Mouse (Mus musculus): ENCODE results near the gene Cdh20. TPM values are rescaled to one million over a fixed set of nuclear protein-coding genes. Genes with fewer than 3 reads are reported as not detected.
A peak's percentile ranks its signal among the peaks of the same experiment; 100 is the strongest.

Cdh20 gene
- 0.38 and 0.59 TPM in 2 replicates for polyA plus RNA-seq (2012; rRNA removed)

DNA sequence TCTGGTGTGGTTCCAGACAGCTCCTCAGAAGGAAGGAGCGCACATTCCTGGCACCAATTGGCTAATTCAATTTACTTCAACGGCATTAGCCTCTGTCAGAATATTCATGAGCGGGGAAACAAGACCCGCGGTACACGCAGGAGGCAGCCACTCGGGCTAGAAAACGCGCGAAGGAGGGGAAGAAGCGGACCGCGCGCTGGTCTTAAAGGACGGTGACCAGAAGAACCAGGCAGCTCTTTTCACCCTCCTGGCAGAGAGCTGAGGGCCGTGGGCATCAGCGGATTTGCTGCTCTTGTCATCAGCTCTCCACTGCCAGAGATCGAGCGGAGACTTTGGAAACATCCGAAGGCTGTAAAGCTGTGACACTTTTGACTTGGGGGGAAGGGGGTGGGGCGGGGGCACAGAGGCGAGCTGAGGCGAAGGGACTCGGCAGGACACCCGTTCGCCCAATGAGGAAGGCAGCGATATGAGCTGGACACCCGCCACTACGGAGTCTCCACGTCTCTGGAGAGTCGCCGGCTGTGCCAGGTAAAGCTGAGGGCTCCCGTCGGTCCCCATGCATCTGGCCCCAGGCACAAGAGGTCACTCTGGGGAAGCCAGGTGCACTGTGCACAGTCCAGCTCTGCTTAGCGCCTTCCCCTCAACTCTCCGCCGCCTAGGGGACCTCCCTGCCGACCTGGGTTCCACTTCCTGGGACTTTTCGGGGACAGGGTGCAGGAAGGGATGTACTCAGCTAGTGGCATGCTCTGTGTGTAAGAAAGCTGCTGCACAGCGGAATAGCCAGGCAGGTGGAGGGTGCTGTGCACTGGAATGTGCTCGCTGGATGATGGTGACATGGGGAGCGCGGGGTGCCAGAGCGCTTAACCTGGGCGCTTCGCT is at the start of gene Cdh20:
Gene Cdh20, plus strand, starts transcription at position 159 of the 879 bp plus-strand sequence.
- H3K36me3 ChIP-seq (ENCODE audit: control insufficient read depth, insufficient read depth, low read length) = no peaks in the 10 kb centered on the region
- H3K4me3 ChIP-seq (ENCODE audit: control insufficient read depth, low read depth, low read length) = peak within 1 kb of the TSS; percentile 25
- no peaks in the 10 kb centered on the region for H3K27me3 ChIP-seq (ENCODE audit: control insufficient read depth, insufficient read depth, low read length)
- TF ChIP-seq POLR2A (IDR thresholded peaks at IDR 0.05; ENCODE audit: control insufficient read depth, low read depth, low read length) (no peak), CTCF (IDR thresholded peaks at IDR 0.05; ENCODE audit: control insufficient read depth, insufficient read depth, insufficient replicate concordance, low read depth, low read length) (no peak)
- H3K4me1 ChIP-seq (ENCODE audit: control insufficient read depth, insufficient read depth, low read length) = peaks cover 5% of the 10 kb centered on the region
- no peak within 1 kb of the TSS for H3K27ac ChIP-seq (ENCODE audit: control insufficient read depth, insufficient read depth, low read depth, low read length)

DNA sequence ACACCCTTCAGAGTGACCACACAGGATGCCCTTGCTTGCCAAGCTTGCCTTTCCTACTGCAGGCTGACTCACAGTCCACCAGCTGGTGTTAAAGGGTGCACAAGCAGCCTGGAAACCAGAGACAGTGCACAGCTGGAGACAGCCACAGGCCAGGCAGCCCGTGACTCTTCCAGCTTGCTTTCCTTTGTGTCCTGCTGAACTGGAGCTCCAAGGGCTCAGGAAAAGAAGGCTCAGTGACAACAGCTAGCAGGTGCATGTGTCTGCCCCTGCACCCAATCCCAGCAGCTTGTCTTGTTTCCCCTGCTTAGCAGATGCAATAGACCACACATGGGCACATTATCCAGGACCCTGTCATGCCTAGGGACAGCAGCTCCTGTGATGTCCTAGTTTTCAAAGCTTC is 21.5 kb upstream of the Cdh20 start:
- Histone ChIP-seq H3K27ac (ENCODE audit: control insufficient read depth, insufficient read depth, low read depth, low read length) (no peak overlapping the region), H3K4me3 (ENCODE audit: control insufficient read depth, low read depth, low read length) (no peak overlapping the region), H3K36me3 (ENCODE audit: control insufficient read depth, insufficient read depth, low read length) (no peaks in the 10 kb centered on the region), H3K4me1 (ENCODE audit: control insufficient read depth, insufficient read depth, low read length) (no peaks in the 10 kb centered on the region), H3K27me3 (ENCODE audit: control insufficient read depth, insufficient read depth, low read length) (no peaks in the 10 kb centered on the region)
- TF ChIP-seq POLR2A (IDR thresholded peaks at IDR 0.05; ENCODE audit: control insufficient read depth, low read depth, low read length) = no peak
- TF ChIP-seq CTCF (IDR thresholded peaks at IDR 0.05; ENCODE audit: control insufficient read depth, insufficient read depth, insufficient replicate concordance, low read depth, low read length) = no peak

DNA sequence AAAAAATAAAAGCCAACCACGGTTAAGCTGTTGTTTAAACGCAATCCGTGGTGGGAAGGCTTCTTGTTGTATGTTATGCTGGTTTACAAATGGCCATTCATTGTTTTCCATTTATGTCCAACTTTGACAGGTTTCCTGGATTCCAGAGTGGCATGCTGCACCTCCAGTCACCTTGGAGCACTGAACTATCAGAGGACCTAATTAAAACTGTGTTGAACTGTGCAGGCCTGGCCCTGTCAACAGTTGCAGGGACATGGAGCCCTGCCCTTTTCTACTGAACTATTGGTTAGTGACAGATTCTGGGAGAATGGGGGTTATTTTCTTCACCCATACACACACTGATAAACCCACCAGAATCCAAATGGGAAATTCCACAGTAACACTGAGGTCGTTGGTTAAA is 20.9 kb upstream of the Cdh20 start:
- H3K27ac ChIP-seq (ENCODE audit: control insufficient read depth, insufficient read depth, low read depth, low read length) = no peak overlapping the region
- H3K4me1 ChIP-seq (ENCODE audit: control insufficient read depth, insufficient read depth, low read length) = no peaks in the 10 kb centered on the region
- no peak overlapping the region for H3K4me3 ChIP-seq (ENCODE audit: control insufficient read depth, low read depth, low read length)
- no peaks in the 10 kb centered on the region for H3K36me3 ChIP-seq (ENCODE audit: control insufficient read depth, insufficient read depth, low read length)
- TF ChIP-seq POLR2A (IDR thresholded peaks at IDR 0.05; ENCODE audit: control insufficient read depth, low read depth, low read length) (no peak), CTCF (IDR thresholded peaks at IDR 0.05; ENCODE audit: control insufficient read depth, insufficient read depth, insufficient replicate concordance, low read depth, low read length) (no peak)
- no peaks in the 10 kb centered on the region for H3K27me3 ChIP-seq (ENCODE audit: control insufficient read depth, insufficient read depth, low read length)

DNA sequence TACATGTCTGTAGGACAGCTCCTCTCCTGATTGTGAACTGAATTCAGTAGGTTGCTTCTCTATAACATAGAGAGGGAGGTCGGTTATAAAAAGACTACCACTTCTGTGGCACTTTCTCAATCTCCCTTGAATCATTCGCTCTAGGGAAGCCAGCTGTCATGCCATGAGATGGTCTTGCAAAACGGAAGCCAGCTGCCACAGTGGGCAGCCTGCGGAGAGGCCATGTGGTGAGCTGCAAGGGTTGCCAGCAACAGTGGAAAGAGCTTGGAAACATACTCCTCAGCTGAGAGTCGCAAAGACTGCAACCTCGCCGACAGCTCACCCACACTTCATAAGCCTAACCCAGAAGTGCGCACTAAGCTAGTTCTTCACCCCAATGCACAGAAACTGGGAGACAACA is 13.8 kb upstream of the Cdh20 start:
- no peaks in the 10 kb centered on the region for H3K4me1 ChIP-seq (ENCODE audit: control insufficient read depth, insufficient read depth, low read length)
- no peak for TF ChIP-seq CTCF (IDR thresholded peaks at IDR 0.05; ENCODE audit: control insufficient read depth, insufficient read depth, insufficient replicate concordance, low read depth, low read length)
- no peak for TF ChIP-seq POLR2A (IDR thresholded peaks at IDR 0.05; ENCODE audit: control insufficient read depth, low read depth, low read length)
- H3K36me3 ChIP-seq (ENCODE audit: control insufficient read depth, insufficient read depth, low read length) = no peaks in the 10 kb centered on the region
- no peak overlapping the region for H3K27ac ChIP-seq (ENCODE audit: control insufficient read depth, insufficient read depth, low read depth, low read length)
- no peak overlapping the region for H3K4me3 ChIP-seq (ENCODE audit: control insufficient read depth, low read depth, low read length)
- no peaks in the 10 kb centered on the region for H3K27me3 ChIP-seq (ENCODE audit: control insufficient read depth, insufficient read depth, low read length)

- no peak overlapping the region for H3K4me3 ChIP-seq (ENCODE audit: control insufficient read depth, low read depth, low read length)
- no peaks in the 10 kb centered on the region for H3K27me3 ChIP-seq (ENCODE audit: control insufficient read depth, insufficient read depth, low read length)
- no peaks in the 10 kb centered on the region for H3K36me3 ChIP-seq (ENCODE audit: control insufficient read depth, insufficient read depth, low read length)
- no peak overlapping the region for H3K27ac ChIP-seq (ENCODE audit: control insufficient read depth, insufficient read depth, low read depth, low read length)
- TF ChIP-seq CTCF (IDR thresholded peaks at IDR 0.05; ENCODE audit: control insufficient read depth, insufficient read depth, insufficient replicate concordance, low read depth, low read length) = no peak
- TF ChIP-seq POLR2A (IDR thresholded peaks at IDR 0.05; ENCODE audit: control insufficient read depth, low read depth, low read length) = no peak
- H3K4me1 ChIP-seq (ENCODE audit: control insufficient read depth, insufficient read depth, low read length) = no peaks in the 10 kb centered on the region
Observed at GRCm38 (mm10) chr1:104755896-104756295, 12.4 kb upstream of the Cdh20 start.

DNA sequence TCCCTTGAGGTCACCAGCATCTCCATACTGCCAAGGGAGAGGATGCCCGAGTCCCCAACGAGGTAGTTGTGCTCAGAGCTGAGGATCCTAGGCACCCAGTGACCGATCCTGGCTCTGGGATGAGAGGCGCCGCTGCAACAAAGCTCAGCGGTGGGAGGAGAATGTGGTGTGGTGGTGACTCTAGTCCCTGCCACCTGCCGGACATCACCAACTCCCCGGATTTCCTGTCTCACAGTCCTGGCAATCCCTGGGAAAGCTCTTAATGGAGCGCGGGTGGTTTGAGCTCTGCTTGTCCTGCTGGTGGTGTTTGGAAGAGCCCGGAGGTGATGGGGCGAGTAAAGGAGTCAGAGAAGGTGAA is 900 bp downstream of the Cdh20 start:
- H3K4me3 ChIP-seq (ENCODE audit: control insufficient read depth, low read depth, low read length) = peak overlapping the region; percentile 25; the same call in 1 of the 2 replicates
- TF ChIP-seq POLR2A (IDR thresholded peaks at IDR 0.05; ENCODE audit: control insufficient read depth, low read depth, low read length) = no peak
- no peak for TF ChIP-seq CTCF (IDR thresholded peaks at IDR 0.05; ENCODE audit: control insufficient read depth, insufficient read depth, insufficient replicate concordance, low read depth, low read length)
- no peaks in the 10 kb centered on the region for H3K36me3 ChIP-seq (ENCODE audit: control insufficient read depth, insufficient read depth, low read length)
- H3K27me3 ChIP-seq (ENCODE audit: control insufficient read depth, insufficient read depth, low read length) = no peaks in the 10 kb centered on the region
- H3K27ac ChIP-seq (ENCODE audit: control insufficient read depth, insufficient read depth, low read depth, low read length) = no peak overlapping the region
- H3K4me1 ChIP-seq (ENCODE audit: control insufficient read depth, insufficient read depth, low read length) = peaks cover 5% of the 10 kb centered on the region

DNA sequence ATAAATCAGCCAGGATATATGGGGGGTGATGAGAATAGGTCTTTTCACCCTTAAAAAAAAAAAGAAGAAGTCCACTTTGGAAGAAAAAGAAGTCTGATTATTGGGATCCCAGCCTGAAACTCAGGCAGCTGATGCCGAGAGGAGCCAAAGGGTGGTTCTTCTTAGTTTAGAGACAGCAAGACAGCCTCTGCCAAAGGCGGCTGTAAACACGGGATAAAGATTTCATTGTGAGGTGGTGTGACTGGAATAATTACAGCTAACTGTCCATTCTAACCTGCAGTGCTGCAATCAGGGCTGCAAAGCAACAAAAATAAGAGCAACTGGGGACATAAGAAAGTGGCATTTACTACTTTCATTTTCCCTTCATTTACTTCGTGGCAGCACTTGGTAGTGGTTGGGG is 3.6 kb downstream of the Cdh20 start:
- Histone ChIP-seq H3K27me3 (ENCODE audit: control insufficient read depth, insufficient read depth, low read length) (no peaks in the 10 kb centered on the region), H3K4me1 (ENCODE audit: control insufficient read depth, insufficient read depth, low read length) (peaks cover 5% of the 10 kb centered on the region), H3K27ac (ENCODE audit: control insufficient read depth, insufficient read depth, low read depth, low read length) (no peak overlapping the region), H3K36me3 (ENCODE audit: control insufficient read depth, insufficient read depth, low read length) (no peaks in the 10 kb centered on the region), H3K4me3 (ENCODE audit: control insufficient read depth, low read depth, low read length) (no peak overlapping the region)
- TF ChIP-seq POLR2A (IDR thresholded peaks at IDR 0.05; ENCODE audit: control insufficient read depth, low read depth, low read length) = no peak
- TF ChIP-seq CTCF (IDR thresholded peaks at IDR 0.05; ENCODE audit: control insufficient read depth, insufficient read depth, insufficient replicate concordance, low read depth, low read length) = no peak
